Mouse (Mus musculus) CH12.LX (cell line): ENCODE measurements at regions not wholly inside any gene's neighbourhood (a gene's known extent, or its start where the extent isn't known, plus 50 kb on each side); places are given as distances from the start of the nearest gene placed in this dataset.

Experiments used
- CHD2 ChIP-seq: IDR thresholded peaks from 2 replicates; pipeline ENCODE4 v1.6.1; 2011; ENCODE audit warnings: low read length, improper control_type of control experiment
- CTCF ChIP-seq, 2 experiments: IDR thresholded peaks in 1 of 2; conservative IDR thresholded peaks in 1 of 2; 2 replicates each; pipeline ENCODE4 v1.5.1; 2011 to 2012; ENCODE audit warnings: low read depth in 2 of 2, low read length in 2 of 2, improper control_type of control experiment in 1 of 2, inconsistent platforms in 1 of 2, mild to moderate bottlenecking in 1 of 2, moderate library complexity in 1 of 2
- POLR2A ChIP-seq: IDR thresholded peaks from 2 replicates; pipeline ENCODE4 v1.6.1; 2011; ENCODE audit warnings: low read depth, mild to moderate bottlenecking, improper control_type of control experiment, low read length

DNA sequence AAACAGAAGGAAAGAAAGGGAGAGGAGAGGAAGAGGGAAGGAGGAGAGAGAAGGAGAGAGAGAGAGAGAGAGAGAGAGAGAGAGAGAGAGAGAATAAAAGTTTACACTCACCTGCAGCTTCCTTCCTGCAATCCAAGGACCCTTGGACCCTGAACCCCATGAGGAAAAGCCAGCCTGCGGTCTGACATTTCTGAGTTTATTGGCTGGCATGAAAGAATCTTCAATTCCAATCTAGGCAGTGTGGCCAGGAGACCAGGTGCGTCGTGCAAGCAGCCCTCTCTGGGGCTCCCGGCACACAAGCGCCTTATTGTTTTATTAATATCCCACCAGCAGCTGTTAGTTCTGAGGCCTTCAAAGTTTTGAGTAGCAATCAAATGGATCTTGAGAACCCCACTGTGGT lies 260.1 kb upstream of the Eef2kmt start:
- TF ChIP-seq POLR2A = no peak
- no peak for TF ChIP-seq CHD2
- TF ChIP-seq CTCF (conservative IDR thresholded peaks at IDR 0.05 in 1 of 2, IDR thresholded peaks at IDR 0.05 in 1 of 2; ENCODE audit: low read depth in 2 of 2, low read length in 2 of 2) = no peak
